Mouse (Mus musculus) ES-CJ7 (cell line): ENCODE data around the gene Csrp3.
A peak's percentile ranks its signal among the peaks of the same experiment; 100 is the strongest.

Experiments used
- DNase-seq: peaks from one replicate; pipeline ENCODE4 v3.0.0; 2011; ENCODE audit warnings: low read depth, low spot score

Csrp3 gene

DNA sequence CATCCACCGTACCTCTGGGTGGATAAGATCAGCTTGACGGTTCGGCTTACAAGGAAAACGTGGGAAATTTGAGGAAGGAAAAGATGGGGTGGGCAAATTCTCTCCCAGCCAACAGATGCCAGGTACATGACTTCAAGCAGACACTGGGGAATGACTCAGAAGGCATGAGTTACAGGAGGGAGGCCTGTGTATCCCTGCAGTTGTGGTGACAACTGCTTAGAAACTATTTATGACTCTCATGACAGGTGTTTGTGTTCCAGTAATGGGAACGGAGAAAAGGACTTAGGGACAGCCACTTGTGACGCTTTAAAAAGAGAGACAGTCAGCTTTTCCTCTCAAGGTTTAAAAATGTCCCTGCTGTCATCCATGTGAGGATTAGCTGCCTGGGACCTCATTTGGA, 22.3 kb upstream of the Csrp3 start:
- DNase-seq, result no peak

DNA sequence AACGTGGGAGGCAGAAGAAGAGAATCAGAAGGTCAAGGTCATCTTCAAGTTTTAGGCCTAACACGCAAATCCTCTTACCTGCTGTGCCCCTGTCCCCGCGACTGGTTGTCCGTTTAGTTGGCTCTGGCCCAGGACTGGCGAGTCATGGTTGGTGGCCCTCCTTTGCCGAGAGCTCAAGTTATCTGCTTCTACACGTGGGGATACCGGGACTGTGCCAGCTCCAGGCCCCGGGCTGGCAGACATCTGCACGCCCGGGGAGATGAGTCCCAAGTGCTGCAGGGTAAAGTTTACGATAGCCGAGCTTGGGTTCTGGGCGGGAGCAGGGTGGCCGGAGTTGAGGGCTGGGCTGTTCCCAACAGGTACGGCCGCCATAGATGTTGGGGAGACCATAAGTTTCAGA, 19.7 kb upstream of the Csrp3 start:
- DNase-seq, result no peak

DNA sequence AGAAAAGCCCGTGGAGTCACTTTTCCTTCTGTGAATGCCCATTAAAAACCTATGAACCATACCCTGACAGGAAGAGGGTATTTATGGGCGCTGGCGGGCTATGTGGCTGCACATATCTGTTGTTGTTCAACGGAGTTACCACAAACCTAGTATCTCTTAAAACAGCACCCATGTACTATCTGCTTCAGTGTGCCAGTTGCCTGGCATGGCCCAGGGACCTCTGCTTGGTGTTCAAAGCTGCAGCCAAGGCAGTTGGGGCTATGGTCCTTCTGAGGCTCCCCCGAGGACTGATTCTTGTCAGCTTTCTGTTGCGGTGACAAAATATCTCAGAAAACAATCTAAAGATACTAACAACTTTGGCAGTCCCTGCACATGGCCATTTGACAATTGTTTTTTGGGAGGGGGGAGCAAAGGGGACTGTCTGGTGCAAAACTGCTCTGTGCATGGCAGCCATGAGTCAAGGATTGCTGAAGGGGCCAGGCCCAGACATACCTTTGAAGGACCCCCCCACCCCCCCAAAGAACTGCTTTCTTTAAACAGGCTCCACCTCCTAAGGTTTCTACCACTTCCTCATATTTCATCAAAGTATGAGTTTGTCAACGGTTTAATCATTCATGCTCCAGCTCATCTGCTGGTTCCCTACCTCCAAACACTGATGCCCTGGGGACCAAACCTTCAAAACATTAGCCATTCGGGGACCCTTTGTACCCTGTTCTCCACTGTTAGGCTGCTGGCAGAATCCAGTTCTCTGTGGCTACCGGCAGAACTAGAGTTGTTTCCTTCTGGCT, 17.0 kb upstream of the Csrp3 start:
- DNase-seq, result no peak

DNA sequence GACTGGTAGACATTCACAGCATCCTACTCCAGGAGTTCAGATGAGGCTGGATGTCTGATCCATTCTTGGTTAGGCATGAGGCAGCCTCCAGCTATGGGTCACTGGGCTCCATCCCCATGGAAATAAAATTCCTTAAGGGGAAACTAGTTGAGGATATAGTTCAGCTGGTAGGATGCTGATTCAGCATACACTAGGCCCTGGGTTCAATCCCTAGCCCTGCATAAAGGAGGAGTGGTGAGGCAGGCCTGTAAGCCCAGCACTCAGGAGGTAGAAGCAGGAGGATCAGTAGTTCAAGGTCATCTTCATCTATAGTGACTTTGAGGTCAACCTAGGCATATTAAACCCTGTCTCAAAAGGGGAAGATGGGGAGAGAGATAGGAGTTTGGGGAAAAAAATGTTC, 16.4 kb upstream of the Csrp3 start:
- DNase-seq, result no peak

DNA sequence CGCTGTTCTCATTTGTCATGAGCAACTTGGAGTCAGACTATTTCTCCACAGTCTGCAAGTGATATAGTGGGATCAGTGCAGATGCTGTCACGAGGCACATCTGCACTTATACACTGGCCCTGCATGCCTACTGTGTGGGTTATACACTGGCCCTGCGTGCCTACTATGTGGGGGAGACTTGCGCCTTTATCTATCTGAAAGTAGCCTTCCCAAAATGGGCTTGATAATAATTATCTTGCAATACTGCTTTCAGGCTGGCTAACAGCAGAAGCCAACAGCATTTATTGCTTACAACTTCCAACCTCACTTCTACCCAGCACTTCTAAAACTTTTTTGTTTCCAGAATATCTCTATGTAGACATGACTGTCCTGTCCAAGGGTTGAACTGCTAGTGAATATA, 14.0 kb upstream of the Csrp3 start:
- DNase-seq, result no peak

DNA sequence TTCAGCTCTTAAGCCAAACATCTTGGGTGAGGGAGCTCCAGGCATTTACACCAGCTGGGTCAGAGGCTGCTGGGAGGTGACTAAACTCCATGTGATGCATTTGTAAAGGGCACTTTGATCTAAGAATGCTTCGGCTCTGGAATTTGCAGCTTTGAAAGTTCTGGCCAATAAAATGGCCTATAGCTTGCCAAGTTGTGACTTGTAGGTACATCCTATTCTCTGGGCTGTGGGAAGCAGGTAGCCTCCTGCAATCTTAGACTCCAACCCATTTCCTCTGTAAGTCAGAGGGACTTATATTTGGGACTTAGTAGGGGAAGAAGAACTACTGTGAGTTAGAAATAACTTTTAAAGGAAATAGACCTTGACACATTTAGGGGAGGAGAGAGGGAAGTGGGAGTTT, 13.1 kb upstream of the Csrp3 start:
- no peak for DNase-seq

DNA sequence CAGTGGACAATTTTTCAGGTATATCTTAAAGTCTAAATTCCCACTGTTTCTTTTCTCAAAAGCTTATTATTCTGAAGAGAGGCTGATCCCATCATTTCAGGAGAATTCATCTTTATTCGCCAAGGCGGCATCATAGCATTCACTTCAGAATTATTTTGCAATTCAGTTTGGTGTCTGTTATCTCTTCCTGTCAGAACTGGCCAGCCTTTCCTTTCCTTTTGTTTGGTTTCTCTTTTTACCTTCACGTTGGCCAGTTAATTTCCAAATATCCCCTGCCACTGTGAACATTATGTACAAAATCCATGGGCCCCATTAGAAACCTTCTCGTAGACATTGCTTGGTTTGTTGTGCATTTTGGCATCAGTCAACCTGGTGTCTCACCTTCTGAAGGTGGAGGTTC, 11.5 kb upstream of the Csrp3 start:
- DNase-seq, result no peak

DNA sequence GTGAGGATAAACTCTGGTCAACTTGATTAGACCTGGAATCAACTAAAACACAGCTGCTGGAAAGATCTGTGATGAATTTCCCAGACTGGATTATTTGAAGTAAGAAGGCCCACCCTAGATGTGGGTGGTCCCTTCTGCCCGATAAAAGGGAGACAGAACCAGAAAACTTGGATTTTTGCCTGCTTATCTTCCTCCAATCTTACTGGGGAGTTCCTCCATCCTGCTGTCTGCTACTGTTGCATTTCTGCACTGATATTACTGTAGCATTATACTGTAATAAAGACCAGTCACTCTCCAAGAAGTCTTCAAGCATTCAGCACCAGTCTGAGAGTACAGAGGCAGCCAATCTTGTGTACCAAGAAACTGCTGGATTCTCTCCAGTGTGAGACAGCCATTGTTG, 10.4 kb upstream of the Csrp3 start:
- no peak for DNase-seq

DNA sequence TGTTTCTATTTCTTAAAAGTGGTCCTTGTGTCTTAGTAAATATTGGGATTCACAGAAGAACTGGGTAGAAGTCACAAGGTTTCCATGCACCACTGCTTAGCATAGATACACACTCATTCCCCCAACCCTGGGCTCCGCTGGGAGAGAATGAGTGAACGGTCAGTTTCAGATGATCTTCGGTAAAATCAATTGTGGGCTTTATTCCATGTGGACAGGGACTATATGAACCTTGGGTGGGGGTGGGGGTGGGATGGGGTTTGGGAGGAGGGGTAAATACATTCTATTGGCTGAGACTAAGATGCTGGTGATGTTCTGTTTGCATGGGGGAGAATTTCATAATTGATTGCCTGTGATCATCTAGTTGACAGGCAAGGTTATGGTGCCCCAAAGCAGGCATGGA, 7.6 kb upstream of the Csrp3 start:
- no peak for DNase-seq

DNA sequence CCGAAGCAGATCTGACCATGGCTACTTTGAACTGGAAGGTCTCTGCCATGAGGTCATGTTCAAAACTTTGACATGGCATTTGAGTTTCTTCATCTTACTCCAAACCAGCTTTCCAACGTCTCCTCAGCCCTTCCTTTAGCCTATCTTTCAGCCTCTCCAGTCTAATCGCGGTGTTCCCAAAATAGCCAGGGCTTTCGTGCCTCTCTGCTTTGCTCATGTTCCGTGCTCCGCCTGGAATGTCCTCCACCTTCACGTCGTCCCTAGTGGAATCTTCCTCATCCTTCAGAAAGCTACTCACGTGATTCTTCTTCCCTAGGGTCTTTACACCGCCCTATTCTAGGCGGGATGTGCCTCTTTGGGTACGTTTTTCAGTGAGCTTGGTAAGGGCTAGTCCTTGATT, 5.7 kb upstream of the Csrp3 start:
- no peak for DNase-seq

DNA sequence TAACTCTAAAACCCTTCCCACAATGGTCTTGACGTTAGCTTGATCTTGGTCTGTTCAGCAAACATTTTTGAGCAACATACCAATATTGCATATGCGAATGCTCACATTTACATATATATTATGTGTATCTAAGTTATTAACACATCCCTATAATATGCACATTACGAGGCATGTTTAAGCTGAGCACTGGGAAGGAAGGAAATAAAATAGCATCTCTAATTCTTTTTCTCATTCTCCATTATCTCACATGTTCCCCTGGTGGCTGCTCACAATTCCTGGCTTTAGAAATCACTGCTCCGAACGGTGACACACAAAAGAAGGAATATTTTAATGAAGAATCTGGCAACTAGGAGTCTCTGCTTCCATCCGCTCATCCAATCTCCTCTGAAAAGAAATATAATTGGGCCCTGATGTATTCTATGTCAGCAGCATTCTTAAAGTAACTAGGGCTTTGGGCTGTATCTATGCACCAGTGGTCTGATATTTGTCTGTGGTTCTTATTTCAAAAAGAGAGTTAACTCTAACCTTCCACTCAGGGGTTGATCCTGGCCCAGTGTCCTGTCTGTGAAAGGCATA, 3.8 kb upstream of the Csrp3 start:
- no peak for DNase-seq

DNA sequence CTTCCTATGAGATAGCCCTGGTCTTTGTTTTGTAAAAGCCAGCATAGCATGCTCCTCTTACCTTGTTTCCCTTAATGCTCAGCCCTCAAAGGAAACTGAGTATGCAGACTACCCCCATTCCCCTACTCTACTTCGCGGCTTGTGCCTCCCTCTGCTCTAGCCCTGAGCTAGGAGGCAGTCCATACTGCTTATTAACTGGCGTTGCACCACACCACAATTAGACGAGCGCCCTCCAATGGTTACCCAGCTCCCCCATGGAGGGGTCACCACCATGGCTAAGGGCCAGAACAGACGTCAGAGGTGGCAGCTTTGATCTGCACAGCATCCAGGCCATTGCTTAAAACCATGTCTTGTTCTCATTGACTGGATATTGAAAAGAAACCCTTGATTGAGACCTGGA, 1.1 kb downstream of the Csrp3 start:
- no peak for DNase-seq

DNA sequence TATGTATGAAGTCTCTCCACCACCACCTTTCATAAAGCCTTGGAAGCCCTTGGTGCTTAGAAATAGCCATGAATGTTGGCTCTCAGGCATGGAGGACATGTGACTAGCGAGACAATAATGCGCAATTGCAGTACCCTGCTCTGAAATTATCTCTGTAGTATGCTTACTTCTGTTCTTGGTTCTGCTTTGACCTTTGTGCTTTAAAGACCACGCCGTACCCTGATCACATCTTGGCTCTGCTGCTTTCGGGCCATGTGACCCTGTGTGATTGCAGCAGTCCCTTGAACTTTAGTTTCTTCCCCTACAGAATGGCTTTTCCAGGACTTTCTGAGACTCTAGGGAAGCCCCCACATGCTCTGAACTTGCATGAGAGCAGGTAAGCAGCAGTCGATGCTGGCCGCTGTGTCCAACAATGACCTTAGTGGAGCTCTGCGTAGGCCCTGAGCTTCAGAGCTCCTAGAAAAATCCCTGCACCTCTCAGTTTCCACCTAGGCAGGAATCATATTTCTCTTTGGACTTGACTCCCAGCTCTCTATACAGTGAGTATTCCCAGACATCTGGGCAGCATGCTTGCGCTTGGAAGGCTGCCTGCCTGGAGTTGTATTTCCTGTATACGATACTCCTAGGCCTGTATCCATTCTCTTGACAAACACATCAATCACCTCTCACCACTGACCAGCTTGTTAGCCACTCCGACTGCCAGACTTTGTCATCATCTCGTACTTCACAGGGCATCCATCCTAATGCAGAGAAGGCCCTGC, 2.4 kb downstream of the Csrp3 start:
- no peak for DNase-seq

DNA sequence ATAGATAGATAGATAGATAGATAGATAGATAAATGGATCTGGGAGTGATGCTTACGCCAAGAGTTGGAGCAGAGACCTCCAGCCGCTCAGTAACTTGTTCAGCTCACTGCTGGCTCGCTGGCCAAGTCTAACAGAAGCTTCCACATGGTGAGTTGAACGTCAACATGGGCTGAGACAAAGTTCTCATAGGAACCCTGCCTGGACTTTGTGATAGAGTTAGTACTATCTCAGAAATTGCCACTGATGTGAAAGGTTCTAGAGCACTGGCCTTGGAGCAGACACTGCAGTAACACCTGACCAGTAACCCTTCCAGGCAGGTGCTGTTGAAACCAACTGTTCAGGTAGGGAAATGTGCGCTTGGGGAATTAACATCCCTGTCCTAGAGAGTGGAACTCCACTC, 4.3 kb downstream of the Csrp3 start:
- no peak for DNase-seq

DNA sequence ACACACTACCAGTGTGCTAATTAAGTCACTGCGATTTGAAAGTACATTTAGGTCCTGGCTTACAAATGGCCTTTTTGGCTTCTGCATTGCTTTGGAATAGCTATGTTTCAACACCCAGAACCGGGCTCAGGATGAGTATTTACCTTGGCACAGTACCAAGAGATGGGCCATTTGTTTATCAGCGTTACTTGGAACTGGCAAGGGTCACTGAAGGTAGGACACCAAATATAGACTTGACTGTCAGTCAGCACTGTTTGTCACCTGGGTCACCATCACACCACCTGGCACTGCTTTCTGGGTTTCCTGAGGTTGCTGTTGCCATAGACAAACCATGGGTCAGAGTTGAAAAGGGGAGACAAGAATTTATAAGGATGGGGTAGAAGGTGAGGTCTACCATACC, 5.5 kb downstream of the Csrp3 start:
- no peak for DNase-seq

DNA sequence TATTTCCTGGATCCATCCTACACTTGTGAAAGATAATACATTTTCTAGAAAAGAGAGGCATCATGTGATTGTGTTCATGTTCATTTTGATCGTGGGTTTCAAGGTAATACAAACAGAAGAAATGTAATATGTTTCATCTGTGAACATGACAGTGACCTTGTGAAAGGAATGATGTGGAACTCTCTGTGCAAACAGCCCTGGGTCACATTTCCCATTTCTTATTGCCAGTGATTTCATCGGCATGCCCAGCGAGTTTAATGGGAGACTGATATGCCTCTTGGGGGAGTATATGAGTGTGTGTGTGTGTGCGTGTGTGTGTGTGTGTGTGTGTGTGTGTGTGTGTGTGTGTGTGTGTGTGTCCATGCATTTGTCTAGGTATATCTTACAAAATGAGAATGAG, 6.3 kb downstream of the Csrp3 start:
- DNase-seq, result no peak

DNA sequence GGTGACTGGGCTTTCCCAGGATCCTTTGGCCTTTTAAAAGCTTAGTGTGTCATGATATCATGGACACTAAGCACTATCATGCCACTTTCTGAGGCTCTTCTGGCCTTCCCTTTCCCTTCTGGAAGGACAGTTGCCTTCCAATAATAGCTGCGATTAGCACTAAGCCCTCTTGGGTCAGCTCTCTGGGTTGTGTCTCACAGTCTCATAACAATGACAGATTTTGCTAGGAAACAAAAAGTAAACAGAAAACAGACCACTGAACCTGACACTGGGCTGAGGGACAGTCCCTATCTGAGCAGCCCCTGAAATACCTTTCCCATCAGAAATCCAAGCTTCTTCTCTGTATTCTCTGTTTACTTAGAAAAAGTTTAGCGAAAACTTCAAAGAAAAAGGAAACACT, 7.3 kb downstream of the Csrp3 start:
- DNase-seq, result no peak

DNA sequence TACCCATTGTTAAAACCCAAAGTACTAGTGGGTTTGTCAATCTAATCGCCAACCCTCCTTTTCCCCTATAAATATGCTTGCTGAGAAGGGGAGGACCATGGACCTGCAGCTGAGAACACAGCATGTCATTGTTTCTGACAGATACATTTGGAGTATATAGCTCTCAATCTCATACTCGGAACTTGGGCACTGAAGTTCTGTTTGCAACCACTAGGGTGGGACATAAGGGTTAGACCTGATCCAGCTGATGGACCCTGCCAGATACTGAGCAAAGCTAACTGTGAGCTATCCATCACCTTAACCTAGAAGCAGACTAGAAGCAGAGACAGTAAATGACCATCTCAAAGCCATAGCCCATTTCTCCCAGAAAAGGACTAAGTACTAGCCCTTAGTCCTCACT, 9.4 kb downstream of the Csrp3 start:
- peak; percentile 17 for DNase-seq

DNA sequence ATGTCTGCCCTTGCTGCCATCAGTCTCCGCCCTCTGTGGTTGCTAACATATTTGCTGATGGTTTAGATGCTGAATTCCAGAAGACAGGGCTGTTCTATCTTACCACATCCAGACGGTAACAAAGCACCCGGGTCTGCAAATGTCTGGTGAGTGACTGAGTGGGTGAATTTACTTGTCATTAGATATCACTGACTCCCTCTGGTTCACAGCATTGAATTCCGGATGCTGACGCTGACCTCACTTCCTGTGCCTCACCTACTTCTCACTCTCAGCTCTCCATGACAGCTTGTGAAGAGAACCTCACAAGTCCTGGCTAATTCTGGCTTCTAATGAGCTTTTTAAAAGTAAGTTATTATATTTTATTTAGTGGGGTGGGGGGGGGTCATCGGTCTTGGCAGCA, 10.9 kb downstream of the Csrp3 start:
- no peak for DNase-seq

DNA sequence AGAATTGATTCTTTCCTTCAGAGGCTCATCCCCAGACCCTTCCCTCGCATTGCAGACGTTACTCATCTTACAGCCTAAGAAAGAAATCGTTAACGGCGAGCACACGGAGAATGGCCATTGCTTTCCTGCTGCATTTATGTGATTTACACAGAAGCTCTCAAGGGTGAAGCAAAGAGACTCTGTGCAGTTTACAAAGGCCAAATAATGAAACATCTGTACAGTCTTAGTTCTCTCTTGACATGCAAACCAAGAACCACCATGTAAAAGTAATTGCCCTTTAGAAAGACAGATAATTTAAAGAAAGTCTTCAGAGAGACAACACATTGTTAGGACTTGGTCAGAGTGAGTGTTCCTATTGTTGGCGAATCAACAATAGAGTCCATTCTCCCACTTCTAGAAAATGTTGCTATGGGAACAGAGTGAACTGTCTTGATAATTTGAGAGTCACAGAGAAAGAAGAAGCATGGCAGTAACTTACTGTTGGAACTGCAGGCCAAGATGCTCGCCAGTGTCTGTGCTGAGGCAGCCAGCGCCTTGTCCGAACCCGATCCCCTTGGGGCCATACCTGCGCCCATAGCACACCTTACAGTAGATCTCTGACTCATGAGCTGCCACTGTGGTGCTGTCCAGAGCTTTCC, 12.7 kb downstream of the Csrp3 start:
- no peak for DNase-seq

DNA sequence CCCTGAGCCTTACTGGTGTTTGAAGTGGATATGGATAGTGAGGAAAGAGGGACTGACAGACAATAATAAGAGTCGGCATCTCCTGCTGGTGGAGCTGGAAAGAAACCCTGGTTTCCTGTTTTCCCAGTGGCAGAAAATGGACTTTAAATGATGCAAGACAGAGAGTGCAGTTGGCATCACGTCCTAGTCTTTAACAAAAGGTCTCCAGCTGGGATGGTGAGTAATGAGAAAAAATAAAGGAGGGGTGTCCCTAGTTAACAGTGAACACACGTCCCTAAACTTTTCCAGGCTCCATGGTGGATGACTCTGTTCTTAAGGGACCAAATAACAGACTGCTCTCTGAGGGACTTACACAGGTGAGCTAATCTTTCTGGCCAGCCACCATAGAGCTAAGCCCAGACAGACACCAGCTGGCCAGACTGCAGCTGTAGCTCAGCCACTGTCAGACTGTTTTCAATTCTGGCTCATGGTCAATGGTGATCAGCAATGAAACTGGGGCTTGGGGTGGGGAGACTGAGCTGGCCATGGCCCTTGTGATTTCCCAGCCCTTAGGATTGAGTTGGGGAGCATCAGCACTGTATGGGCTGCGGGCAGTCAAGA, 13.4 kb downstream of the Csrp3 start:
- no peak for DNase-seq

DNA sequence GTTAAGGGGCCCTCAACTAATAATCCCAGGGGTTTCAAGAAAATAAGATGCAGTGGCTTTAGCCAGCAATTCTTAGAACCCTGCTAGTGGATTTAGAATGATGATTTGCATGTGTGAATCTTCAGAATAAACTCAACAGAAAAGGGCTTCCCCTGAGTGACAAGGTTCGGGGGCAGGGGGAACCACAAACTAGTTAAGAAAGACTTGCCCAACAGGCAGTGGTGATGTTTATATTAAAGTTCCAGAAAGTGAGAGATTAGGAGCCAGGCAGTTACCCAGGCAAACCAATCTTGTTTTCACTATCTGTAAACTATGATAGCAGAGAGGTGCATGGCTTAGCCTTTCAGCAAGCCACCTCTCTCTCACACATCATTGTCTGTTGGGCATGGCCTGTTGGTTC, 15.1 kb downstream of the Csrp3 start:
- DNase-seq, result no peak
